Mouse (Mus musculus) kidney, postnatal 4 days (tissue): Measurements from ENCODE around the gene Lrig2.

ENCODE experiments used
- DNase-seq, 2 experiments: peaks; one replicate each; pipeline ENCODE4 v3.0.0; 2021; ENCODE audit warnings: mixed read lengths in 2 of 2

The Lrig2 gene

DNA sequence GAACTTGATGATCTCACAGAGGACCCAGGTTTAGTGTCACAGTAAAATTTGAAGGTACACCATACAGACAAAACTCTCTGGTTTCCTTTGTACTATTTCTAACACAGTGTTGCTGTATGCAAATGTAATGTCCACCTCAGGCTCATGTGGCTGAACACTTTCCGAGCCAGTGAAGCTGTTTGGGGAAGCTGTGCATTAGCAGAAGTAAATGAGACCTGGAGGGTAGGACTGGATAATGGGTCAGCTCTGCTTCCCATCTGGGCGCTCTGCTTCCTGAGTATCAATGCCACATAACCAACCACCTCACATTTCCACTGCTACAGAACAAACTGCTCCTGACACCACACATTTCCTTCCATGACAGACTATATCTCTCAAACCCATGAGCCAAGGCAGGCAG, 10.1 kb downstream of the Lrig2 start:
- DNase-seq: no peak

DNA sequence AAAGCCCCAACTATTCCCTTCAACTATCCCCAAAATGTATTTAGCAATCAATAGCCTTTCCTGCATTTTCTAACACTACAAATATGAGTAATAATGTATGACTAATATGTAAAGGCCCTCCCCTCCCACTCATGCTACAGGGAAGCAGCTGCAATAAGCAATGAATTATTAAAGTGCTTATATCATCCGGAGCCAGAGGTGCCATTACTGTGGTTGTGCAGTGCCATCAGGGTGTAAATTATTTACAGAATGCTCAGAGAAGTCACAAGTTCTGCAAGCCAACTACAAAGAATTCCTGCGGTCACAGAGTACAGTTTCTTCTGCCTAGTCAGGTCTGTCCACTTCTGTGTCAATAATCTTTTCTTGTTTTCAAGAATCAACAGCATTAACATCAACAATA, 10.8 kb downstream of the Lrig2 start:
- no peak for DNase-seq

DNA sequence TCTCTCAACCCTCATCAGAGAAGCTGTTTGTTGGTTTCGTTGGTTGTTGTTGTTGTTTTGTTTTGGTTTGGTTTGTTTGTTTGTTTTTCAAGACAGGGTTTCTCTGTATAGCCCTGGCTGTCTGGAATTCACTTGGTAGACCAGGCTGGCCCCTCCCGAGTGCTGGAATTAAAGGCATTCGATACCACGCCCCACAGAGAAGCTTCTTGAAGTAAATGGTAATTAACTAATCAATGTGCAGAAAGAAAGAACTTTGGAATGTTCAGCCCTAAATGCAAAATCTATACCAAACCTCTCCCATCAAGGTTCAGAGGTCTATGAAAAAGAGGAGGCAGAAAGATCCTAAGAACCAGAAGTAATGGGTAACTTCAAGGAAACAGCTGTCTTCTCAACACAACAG, 15.5 kb downstream of the Lrig2 start:
- DNase-seq: no peak

DNA sequence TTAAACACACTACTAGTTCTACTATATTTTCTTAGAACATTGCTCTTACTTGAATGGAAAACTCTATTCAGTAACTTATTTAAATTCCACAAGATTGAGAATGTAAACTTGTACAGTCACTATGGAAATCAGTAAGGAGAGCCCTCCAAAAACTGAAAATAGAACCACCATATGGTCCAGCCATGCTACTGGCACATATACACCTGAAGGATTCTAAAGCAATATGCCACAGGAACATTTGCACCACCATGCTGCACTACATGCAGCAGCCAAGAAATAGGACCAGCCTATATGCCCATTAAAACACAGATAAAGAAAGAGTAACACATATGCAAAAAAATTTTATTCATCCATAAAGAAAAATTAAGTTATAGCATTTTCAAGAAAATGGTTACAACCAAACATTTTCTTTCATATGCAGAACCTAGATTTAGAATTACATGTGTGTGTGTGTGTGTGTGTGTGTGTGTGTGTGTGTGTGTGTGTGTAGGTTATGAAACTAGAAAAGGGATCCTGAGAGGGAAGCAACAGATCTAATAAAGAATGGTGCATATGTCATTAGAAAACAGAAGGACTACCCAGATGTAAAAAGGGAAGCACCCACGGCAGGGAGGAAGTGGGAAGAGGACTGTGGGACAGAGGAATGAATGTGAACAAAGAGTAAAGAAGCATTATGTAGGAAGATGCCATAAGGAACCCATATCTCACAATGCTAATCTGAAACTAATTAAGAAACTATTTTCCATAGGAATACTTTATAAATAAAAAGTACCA, 30.6 kb downstream of the Lrig2 start:
- no peak for DNase-seq

DNA sequence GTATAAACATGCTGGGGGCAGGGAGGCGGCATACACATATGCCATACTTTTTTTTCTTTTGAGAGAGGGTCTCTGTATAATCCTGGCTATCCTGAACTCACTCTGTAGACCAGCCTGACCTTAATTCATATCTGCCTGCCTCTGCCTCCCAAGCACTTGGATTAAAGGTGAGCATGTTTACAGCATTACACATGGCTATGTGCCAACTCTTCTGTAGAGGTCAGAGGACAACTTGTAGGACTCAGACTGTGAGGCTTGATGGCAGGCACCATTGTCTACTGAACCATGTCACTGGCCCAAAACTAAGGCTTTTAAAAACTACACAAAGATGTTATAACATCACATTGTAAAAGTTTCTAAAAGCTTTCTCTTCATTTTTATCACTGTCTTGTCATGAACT, 33.7 kb downstream of the Lrig2 start:
- no peak for DNase-seq

DNA sequence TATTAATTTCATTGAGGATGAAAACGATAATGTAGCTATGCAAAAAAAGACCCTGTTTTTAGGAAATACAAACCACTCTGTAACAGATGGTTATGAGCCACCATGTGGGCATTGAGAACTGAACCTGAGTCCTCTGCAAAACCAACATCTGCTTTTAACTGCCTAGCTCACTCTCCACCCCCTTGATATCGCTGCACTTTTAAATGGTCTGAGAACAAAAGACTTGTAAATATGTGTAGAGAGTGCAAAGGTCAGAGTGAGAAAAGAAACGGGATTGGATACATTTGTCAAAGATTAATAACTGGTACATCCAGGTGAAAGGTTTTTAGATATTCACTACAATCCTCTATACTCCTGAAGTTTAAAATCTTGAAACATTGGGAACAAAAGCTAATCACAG, 42.3 kb downstream of the Lrig2 start:
- no peak for DNase-seq

DNA sequence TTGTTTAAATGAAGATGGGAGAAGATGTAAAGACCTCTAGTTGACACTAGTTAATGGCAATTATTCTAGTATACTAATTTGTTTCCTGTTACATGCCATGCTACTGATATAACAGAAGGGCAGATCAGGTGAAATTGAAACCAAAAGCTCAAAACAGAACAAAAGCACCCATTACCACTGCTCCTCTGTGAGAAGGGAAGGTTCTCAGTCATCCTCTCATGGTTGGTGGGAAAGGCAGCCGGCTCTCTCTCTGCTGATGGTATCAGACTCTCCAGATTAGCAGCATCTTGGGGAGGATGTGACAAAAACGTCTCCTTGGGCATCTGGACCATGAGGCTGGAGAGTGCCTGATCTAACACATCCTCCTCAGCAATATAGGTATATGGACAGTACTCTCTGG, 50.5 kb downstream of the Lrig2 start:
- DNase-seq: no peak

DNA sequence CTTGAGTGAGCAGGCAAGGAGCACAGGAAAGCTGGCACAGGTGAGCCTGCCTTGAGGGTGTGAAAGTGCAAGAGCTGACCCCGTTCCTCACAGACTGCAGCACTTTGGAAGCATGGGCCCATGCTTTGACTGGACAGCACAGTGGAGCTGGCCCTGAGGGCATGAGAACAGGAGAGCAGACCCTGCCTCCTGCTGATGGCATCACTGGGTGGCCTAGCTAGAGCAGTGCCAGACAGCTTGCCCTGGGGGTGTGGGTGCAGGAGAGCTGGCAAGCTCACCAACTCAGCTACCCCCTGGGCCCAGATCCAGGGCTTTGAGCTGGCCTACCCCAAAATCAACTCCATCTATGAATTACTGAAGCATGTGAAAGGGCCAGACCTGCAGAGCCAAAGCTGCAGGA, 53.1 kb downstream of the Lrig2 start:
- DNase-seq: peak in 1 of 2 experiments; percentile 10

DNA sequence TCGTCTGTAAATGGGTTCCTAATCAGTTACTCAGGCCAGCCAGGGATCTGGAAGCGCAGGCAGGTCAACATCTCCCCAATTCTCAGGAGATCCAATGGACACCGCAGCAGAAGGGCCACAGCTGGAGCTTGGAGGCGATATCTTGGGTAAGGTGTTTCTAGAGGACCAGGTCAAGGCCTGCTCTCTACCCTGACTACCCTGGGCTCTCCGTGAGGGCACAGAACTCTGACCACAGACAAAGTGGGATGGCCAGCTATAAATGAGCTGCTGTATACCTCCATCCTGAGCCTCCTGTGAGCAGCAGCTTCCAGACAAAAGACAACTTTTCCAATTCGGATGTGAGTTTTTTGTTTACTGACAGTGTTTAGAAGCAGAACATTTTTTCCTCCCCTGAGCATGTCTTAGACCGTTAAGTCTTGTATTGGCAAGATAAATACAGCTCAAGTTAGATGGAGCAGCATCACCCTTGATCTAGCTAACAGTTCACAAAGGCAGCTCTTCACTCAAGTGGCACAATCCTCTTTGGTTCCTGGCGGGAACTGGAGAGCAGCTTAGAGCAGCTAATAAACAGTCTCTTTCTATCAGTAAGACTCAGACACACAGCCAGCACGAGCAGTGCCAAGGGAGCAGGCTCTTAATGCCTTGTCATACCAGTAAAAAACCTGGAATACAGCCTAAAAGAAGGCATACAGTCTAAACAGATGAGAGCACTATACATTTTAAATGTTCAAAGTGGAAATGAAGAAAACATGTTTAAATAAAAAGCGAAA, 56.0 kb downstream of the Lrig2 start:
- DNase-seq: no peak

DNA sequence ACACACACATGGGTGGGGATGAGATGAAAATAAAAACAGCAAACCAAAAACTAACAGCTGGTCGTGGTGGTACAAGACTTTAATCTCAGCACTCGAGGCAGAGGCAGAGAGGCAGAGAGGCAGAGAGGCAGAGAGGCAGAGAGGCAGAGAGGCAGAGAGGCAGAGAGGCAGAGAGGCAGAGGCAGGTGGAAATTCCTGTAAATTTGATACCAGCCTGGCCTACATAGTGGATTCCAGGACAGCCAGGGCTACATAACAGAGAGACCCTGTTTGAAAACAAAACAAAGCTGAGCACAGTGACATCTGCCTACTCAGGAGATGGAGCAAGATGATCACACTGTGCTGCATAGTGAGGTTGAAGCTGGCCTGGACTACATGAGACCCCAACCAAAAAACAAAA, 64.5 kb downstream of the Lrig2 start:
- no peak for DNase-seq

DNA sequence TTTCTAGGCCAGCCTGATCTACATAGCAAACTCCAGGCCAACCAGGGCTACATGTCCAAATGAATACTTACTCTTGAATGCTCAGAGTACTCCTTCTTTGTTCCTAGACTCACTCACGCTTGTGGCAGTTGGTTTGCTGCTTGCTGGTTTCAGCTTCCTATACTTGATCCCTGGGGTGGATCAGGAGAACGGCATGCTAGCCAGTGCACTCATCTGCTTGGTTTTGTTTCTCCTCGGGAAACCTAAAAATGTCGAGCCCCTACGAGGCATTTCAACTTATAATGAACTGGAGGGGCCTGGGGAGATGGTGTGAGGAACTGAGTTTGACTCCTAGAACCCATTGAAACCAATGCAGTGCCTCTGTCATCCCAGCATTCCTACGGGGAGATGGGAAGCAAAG, 65.0 kb downstream of the Lrig2 start:
- no peak for DNase-seq

DNA sequence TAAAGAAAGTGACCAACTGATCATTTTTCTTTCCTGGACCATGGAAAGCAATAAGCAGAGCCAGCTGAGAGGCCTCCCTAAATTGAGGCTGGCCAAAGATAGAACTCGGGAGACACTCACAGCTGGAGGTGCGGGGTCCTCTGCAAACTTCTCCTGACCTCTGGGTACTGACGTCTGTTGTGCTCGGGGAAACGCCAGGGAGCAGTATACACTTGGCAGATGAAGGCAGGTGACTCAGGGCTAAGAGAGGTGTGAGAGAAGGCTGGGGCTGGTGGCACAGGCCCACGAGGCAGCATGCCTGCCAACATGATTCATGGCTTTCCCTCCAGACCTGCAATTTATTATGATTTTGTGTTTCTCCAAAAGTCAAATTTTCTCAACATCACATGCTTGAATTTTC, 66.1 kb downstream of the Lrig2 start:
- DNase-seq: no peak

DNA sequence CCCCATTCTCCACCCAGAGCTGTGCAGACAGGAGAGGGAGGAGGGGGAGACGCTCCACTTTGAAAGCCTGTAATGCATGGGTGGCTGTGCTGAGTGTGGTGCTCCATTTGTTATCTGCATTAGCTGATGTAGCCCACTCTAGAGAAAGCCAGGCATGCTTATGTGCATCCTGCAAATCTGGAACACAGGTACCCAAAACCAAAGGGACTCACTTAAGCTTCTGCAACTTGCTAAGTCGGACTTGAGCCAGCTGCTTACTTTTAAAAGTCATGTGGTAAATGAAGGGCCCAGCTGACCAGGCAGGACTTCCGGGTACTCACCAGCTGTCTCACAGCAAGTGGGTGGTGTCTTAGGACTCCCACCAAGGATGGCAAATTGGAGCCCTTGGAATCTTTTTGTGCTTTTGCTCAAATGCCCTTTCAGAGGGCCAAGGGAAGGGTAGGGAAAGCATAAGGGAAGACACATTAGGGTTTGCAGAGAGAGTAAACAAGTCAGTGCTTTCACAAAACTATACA, 66.7 kb downstream of the Lrig2 start:
- no peak for DNase-seq

DNA sequence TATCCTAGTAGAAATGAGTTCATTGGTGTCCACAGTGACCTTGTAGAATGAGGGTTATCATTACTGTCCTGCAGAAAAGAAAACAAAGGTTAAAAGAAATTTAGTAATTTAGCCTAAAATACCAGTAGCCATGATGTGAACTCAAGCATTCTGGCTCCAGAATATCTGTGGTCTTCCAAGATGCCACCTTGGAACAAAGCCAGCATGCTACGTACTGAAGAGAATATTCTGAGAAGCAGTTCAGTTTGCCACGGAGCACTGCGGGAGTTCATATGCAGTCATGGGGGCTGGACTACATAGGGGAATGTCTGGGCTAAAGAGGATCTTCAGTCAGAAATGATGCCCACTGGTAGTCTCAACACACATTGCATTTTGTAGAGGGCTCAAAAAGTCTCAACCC, 67.6 kb downstream of the Lrig2 start:
- DNase-seq: no peak

DNA sequence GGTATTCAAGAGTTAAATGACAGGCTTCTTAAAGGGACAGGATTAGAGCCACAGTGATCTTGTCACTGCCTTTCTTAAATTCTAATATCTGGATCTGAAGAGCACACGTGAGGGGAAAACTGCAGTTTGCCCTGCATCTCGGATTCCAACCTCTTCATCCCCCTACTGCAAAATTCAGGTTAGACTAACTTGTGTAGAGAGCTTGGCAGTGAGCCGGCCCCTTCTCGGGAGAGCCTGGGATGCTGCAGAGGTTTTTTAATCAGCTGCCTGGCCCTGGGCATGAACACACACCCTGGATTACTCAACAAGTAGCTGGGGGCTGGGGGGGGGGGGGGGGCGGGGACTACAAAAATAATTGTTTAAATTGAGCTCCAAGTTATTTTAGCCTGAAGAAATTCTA, 69.4 kb downstream of the Lrig2 start:
- peak in 1 of 2 experiments; percentile 31 for DNase-seq

DNA sequence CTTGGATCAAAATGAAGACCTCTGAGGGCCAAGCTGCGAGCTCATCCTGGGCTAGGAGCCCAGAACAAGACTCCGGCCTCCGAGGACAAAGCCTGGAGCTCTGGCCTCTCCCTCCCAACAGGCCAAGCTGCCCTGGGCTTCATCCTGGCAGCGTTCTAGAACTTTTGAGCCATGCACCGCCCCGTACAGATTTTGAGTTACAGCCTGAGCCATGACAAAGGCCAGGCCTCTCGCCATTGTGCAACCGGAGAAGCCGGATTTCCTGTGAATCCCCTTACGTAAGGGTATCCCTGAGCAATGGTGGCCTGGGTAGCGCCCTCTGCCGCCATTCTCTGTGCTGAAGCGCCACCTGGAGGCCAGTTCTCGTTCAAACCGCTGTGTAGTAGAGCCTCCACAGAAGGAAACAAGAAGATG, 69.8 kb downstream of the Lrig2 start:
- peak; percentile 98 to 99 for DNase-seq

DNA sequence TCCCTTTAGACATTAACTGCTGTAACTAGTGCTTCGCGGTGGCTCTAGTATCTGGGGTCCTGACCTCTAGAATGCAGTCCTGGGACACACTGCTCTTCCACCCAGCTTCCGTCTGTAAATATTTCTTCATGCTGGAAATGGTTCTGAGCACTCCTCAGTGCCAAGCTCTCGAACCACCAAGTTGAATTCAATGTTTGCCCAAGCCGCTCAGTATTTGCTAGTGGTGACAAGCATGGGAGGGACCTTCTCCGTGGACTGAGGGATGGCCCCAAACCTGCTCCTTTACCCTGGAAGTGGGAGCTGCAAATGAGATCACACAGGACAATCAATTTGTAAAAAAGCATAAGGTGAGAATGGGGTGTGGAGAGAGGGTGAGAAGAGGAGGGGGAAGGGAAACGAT, 70.3 kb downstream of the Lrig2 start:
- no peak for DNase-seq

DNA sequence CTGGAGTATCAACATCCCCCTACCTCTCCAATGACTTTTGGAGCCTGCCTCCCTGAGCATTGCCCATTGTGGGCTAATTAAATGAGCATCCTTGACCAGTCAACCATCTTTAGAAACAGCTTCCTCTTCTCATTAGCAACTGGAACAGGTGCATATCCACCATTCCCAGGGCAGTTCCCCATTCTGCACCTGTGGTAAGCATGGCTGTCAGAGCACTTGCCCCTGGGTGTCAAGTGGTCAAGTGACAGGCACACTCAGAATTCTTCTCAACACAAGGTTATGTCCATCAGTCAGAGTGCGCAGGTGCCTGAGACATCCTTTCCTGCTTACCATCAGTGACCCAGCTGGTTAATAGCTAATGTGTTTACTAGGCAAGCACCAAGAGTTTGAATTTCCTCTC, 72.9 kb downstream of the Lrig2 start:
- peak in 1 of 2 experiments; percentile 17 for DNase-seq

DNA sequence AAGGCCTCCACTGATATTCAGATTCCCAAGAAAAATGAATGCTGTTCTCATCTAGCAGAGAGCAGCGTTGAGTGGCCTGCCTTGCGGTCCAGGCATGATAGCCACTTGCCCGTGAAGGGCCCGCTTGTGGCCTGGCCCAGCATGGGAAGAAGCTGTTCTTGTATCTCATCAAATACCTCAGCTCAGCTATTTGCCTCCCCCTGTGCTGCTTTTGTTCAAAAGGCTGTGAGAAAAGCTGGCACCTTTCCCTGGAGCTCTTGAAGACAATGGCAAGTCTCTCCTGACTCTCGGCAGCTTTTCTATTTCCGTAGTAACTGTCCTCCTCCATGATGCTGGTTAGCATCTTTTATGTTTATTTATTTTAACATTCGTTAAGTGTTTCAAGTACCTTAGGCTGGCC, 74.1 kb downstream of the Lrig2 start:
- DNase-seq: no peak

DNA sequence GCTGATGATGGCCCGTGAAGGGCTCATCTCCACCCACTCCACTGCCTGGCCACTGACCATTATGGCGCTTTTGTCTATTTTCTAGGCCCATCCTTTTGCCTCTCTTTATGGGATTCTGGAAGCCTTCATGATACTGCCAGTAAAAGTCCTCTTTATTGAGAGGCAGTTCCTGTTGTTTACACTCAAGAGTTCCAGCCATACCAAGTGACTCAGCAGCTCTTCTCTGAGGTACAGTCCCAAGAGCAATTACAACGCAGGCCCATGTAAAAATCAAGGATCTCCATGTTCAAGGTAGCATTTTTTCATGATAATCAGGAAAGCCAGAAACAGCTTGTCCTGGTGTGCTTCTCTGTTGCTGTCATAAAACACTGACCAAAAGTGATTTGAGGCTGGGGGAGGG, 75.8 kb downstream of the Lrig2 start:
- no peak for DNase-seq

DNA sequence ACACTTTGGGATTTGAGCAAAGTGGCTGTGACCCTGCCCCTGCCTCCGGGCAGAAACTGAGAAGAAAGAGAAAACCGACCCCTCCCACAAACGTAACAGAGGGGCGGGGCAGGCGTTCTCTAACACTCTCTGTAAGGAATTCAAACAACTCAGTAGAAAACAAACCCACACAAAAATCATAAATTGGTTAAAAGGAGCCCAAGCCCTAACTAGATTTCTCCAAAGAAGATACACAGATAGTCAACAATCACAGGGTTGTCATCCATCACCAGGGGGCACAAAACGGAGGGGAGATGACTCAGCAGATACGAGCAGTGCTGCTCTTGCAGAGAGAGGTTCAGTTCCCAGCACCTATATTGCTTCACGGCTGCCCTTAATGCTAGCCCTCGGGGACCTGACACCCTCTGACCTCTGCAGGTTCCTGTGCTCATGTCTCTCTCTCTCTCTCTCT, 77.4 kb downstream of the Lrig2 start:
- peak; percentile 54 to 59 for DNase-seq

DNA sequence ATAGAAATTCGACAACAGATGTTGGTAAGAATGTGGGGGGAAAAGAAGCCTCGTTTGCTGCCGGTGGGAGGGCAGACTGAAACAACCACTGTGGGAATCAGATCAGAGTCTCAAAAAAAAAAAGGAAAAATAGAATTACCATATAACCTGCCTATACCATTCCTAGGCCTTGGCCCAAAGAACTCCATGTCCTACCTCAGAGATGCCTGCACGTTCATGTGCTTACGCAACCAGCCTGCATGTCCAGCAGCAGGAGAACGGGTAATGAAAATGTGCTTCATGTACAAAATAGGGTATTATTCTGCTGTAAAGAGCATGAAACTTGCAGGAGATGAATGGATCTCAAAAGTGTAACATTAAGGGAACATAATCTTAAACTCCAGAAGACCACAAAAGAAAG, 79.1 kb downstream of the Lrig2 start:
- DNase-seq: no peak

DNA sequence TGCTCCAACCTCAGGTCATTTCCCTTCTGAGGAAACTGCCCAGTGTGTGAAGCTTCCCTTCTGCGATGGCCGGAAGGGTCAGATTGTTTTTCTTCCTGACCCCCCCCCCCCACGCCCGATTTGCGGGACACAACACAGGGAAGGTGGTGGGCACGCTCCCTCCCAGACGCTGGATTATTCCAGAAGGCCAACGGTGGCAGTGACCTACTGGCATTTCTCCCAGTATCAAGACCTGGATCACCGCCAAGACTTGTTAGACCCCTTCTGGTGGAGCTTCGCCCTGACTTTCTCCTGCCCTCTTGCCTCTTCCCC, 79.9 kb downstream of the Lrig2 start:
- peak; percentile 64 to 71 for DNase-seq

DNA sequence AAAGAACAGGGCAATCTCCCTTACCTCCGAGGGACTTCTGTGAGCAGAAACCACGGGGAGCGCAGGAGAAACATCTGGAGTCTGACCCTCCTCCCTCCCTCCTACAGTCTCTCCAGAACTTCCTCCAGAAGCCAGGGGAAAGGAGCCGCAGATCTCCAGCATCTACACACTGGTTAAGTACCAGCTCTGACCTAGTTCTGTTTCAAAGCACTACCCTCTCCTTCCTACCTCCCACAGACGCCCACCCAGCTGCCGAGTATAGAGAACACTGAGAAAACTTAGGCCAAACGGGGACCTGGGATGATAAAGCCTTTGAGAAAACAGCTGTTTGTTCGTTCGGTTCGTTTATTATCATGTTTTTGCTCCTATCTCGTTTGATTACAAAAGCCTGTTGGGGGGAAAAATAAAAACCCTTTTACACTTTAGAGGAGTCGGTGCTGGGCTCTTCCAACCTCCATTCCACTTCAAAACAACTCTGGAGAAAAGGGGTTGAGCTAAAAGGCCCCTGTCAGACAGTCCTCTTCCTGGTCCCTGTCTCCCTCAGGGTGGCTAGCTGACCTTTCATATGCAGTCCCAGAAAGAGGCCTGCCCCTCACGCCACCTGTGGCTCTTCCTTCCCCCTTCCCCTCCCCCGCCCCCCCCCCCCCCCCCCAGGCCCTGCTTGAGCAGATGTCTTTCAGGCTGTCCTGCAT, 80.4 kb downstream of the Lrig2 start:
- peak; percentile 18 to 43 for DNase-seq
